Mouse (Mus musculus) natural killer cell, adult 2 months (primary cell): ENCODE measurements around the gene Zfp574.
A peak's percentile ranks its signal among the peaks of the same experiment; 100 is the strongest.

Source experiments
- DNase-seq, 2 experiments: peaks; one replicate each; pipeline ENCODE4 v3.0.0; 2022; ENCODE audit warnings: low spot score in 2 of 2

Gene Zfp574

GRCm38 (mm10) chr7:25112178-25112955, 40.0 kb downstream of the Zfp574 start:
- no peak for DNase-seq

- no peak for DNase-seq
These were observed 40.7 kb downstream of the Zfp574 start for GRCm38 (mm10) chr7:25112956-25113603.

GRCm38 (mm10) chr7:25120061-25120834, 47.9 kb downstream of the Zfp574 start:
- peak; percentile 67 to 86 for DNase-seq

GRCm38 (mm10) chr7:25121240-25121786, 48.9 kb downstream of the Zfp574 start:
- DNase-seq, result no peak

- DNase-seq, result no peak
These were observed 53.4 kb downstream of the Zfp574 start for GRCm38 (mm10) chr7:25125716-25126281.

GRCm38 (mm10) chr7:25127971-25128370, 55.6 kb downstream of the Zfp574 start:
- DNase-seq, result no peak

GRCm38 (mm10) chr7:25129390-25129979, 57.1 kb downstream of the Zfp574 start:
- DNase-seq, result peak in 1 of 2 experiments; percentile 75

GRCm38 (mm10) chr7:25130565-25130964, 58.2 kb downstream of the Zfp574 start:
- no peak for DNase-seq

- no peak for DNase-seq
These were observed 58.9 kb downstream of the Zfp574 start for GRCm38 (mm10) chr7:25131247-25131646.

GRCm38 (mm10) chr7:25132318-25132960, 60.1 kb downstream of the Zfp574 start:
- peak; percentile 56 to 64 for DNase-seq
